Mouse (Mus musculus) CH12.LX (cell line): ENCODE data around the gene Ikzf1. TPM values are rescaled to one million over a fixed set of nuclear protein-coding genes. Genes with fewer than 3 reads are reported as not detected.

ENCODE experiments used
- DNase-seq: peaks from one replicate; pipeline ENCODE4 v3.0.0-alpha.2; 2013; ENCODE audit errors: extremely low read depth
- H3K27ac ChIP-seq: 2 replicates; pipeline ENCODE4 v1.5.1; 2012; ENCODE audit warnings: low read depth, mild to moderate bottlenecking, control low read depth, moderate library complexity; ENCODE audit not compliant: insufficient read depth
- H3K27me3 ChIP-seq: replicated peaks from 2 replicates; pipeline ENCODE3; 2012; ENCODE audit warnings: inconsistent platforms
- H3K36me3 ChIP-seq, 2 experiments: replicated peaks in 1 of 2; 2 replicates each; pipeline versions ENCODE3 to v1.6.1; 2012; ENCODE audit warnings: inconsistent platforms in 1 of 2, low read length in 1 of 2, mild to moderate bottlenecking in 1 of 2, mixed read lengths in 1 of 2, moderate library complexity in 1 of 2; ENCODE audit not compliant: control insufficient read depth in 1 of 2, insufficient read depth in 1 of 2
- H3K4me1 ChIP-seq, 2 experiments: 2 replicates each; pipeline ENCODE4 v1.6.1; 2012; ENCODE audit warnings: inconsistent platforms in 1 of 2, moderate library complexity in 1 of 2; ENCODE audit not compliant: insufficient read depth in 2 of 2, control insufficient read depth in 1 of 2
- H3K4me2 ChIP-seq: 2 replicates; pipeline ENCODE4 v1.6.1; 2012; ENCODE audit warnings: low read depth, mild to moderate bottlenecking, control low read depth; ENCODE audit not compliant: poor library complexity, insufficient read depth, severe bottlenecking
- H3K4me3 ChIP-seq, 3 experiments: fragments of 150-350 bp in 1 of 3; sonication (generic) in 1 of 3; replicated peaks in 1 of 3; 2 replicates each; pipeline versions ENCODE3 to v1.5.1; 2011 to 2012; ENCODE audit warnings: low read depth in 2 of 3, low read length in 2 of 3, mild to moderate bottlenecking in 2 of 3, moderate library complexity in 2 of 3, control low read depth in 1 of 3, improper control_type of control experiment in 1 of 3, inconsistent platforms in 1 of 3, mixed read lengths in 1 of 3; ENCODE audit not compliant: poor library complexity in 1 of 3
- H3K79me2 ChIP-seq: replicated peaks from 2 replicates; pipeline ENCODE4 v1.6.1; 2012; ENCODE audit warnings: mild to moderate bottlenecking, moderate library complexity; ENCODE audit not compliant: control insufficient read depth, poor library complexity, insufficient read depth, severe bottlenecking; ENCODE audit errors: extremely low read depth
- H3K9ac ChIP-seq: 2 replicates; pipeline ENCODE4 v1.6.1; 2012; ENCODE audit warnings: low read depth, mild to moderate bottlenecking, control low read depth, moderate library complexity; ENCODE audit not compliant: insufficient read depth
- H3K9me3 ChIP-seq: replicated peaks from 2 replicates; pipeline ENCODE3; 2012; ENCODE audit warnings: low read length, inconsistent platforms, mixed read lengths
- CHD2 ChIP-seq: IDR thresholded peaks from 2 replicates; pipeline ENCODE4 v1.6.1; 2011; ENCODE audit warnings: low read length, improper control_type of control experiment
- CTCF ChIP-seq, 2 experiments: IDR thresholded peaks in 1 of 2; conservative IDR thresholded peaks in 1 of 2; 2 replicates each; pipeline ENCODE4 v1.5.1; 2011 to 2012; ENCODE audit warnings: low read depth in 2 of 2, low read length in 2 of 2, improper control_type of control experiment in 1 of 2, inconsistent platforms in 1 of 2, mild to moderate bottlenecking in 1 of 2, moderate library complexity in 1 of 2
- E2F4 ChIP-seq: IDR thresholded peaks from 2 replicates; pipeline ENCODE4 v1.6.1; 2011; ENCODE audit warnings: low read depth, low read length, improper control_type of control experiment; ENCODE audit not compliant: insufficient replicate concordance
- ETS1 ChIP-seq: conservative IDR thresholded peaks from 2 replicates; pipeline ENCODE4 v1.6.1; 2012; ENCODE audit warnings: low read depth, mild to moderate bottlenecking, inconsistent platforms, low read length, improper control_type of control experiment, moderate library complexity
- MEF2A ChIP-seq: IDR thresholded peaks from 2 replicates; pipeline ENCODE4 v1.6.1; 2014; ENCODE audit warnings: low read depth, mild to moderate bottlenecking, inconsistent platforms, low read length, improper control_type of control experiment, borderline replicate concordance
- MXI1 ChIP-seq: IDR thresholded peaks from 2 replicates; pipeline ENCODE4 v1.6.1; 2011; ENCODE audit warnings: mild to moderate bottlenecking, low read depth, low read length, improper control_type of control experiment
- MYC ChIP-seq: IDR thresholded peaks from 2 replicates; pipeline ENCODE4 v1.6.1; 2011; ENCODE audit warnings: low read depth, mild to moderate bottlenecking, improper control_type of control experiment, low read length
- NRF1 ChIP-seq: IDR thresholded peaks from 2 replicates; pipeline ENCODE4 v1.6.1; 2014; ENCODE audit warnings: low read depth, mild to moderate bottlenecking, inconsistent platforms, low read length, improper control_type of control experiment, moderate library complexity
- POLR2A ChIP-seq: IDR thresholded peaks from 2 replicates; pipeline ENCODE4 v1.6.1; 2011; ENCODE audit warnings: low read depth, mild to moderate bottlenecking, improper control_type of control experiment, low read length
- RAD21 ChIP-seq: IDR thresholded peaks from 2 replicates; pipeline ENCODE4 v1.6.1; 2011; ENCODE audit warnings: low read depth, mild to moderate bottlenecking, low read length, improper control_type of control experiment, moderate library complexity
- SIN3A ChIP-seq: IDR thresholded peaks from 2 replicates; pipeline ENCODE4 v1.6.1; 2012; ENCODE audit warnings: low read length, improper control_type of control experiment, inconsistent platforms
- USF1 ChIP-seq: IDR thresholded peaks from 2 replicates; pipeline ENCODE4 v1.6.1; 2014; ENCODE audit warnings: low read depth, mild to moderate bottlenecking, inconsistent platforms, low read length, improper control_type of control experiment
- ZMIZ1 ChIP-seq: IDR thresholded peaks from 2 replicates; pipeline ENCODE4 v1.6.1; 2012; ENCODE audit warnings: low read depth, mild to moderate bottlenecking, inconsistent platforms, low read length, improper control_type of control experiment
- dilution Hi-C: fragments of 300-500 bp; cut with MboI; formaldehyde crosslinking; loops from 2 replicates; pipeline ENCODE4 v1.14.3; 2020; ENCODE audit warnings: low sequenced_read_pairs; ENCODE audit not compliant: extremely low pct_unique_long_range_greater_than_20kb, extremely low pct_ligation_motif_present
- in situ Hi-C: fragments of 300-500 bp; cut with MboI; formaldehyde crosslinking; loops from 3 replicates; pipeline ENCODE4 v1.14.3; 2019; ENCODE audit warnings: low sequenced_read_pairs, low pct_ligation_motif_present, low pct_unique_long_range_greater_than_20kb, mixed read lengths
- polyA plus RNA-seq: library from polyadenylated mRNA; unstranded; fragments of >175 nt; gene quantifications from 2 replicates; pipeline ENCODE4 v1.2.1, GENCODE M21; 2012; ENCODE audit warnings: low read depth; ENCODE audit not compliant: insufficient read length
- total RNA-seq, 2 experiments: library from RNA; depleted of rRNA; stranded (reverse); fragments of 300-350 nt in 1 of 2; fragments of >200 nt in 1 of 2; gene quantifications; 2 replicates each; pipeline ENCODE4 v1.2.3; 2012 to 2014

The Ikzf1 gene
- total and polyA plus RNA-seq, 3 experiments: 33.1 to 68.7 (median 51.2) TPM

- Histone ChIP-seq H3K36me3 (no peaks in the 10 kb centered on the region), H3K27ac (no peak overlapping the region), H3K27me3 (no peaks in the 10 kb centered on the region), H3K4me1 (peaks cover 11 to 28% of the 10 kb centered on the region in 2 experiments), H3K9ac (no peak overlapping the region), H3K9me3 (peaks cover 19% of the 10 kb centered on the region), H3K79me2 (no peaks in the 10 kb centered on the region), H3K4me3 (no peak overlapping the region), H3K4me2 (no peak overlapping the region)
- in situ Hi-C loops (loop anchor here (10.0 to 25.0 kb wide), 2 partner anchors 121 to 276 kb away; no protein-coding TSS in a partner anchor), dilution Hi-C loops (no loop called here)
- no peak for DNase-seq
- TF ChIP-seq E2F4: no peak
- TF ChIP-seq NRF1: no peak
- no peak for TF ChIP-seq POLR2A
- no peak for TF ChIP-seq USF1
- no peak for TF ChIP-seq MEF2A
- no peak for TF ChIP-seq ZMIZ1
Measured at GRCm38 (mm10) chr11:11685853-11686395, 1.1 kb downstream of the Ikzf1 start.

- H3K9ac ChIP-seq: no peak overlapping the region
- H3K79me2 ChIP-seq: peaks cover 5% of the 10 kb centered on the region
- H3K4me1 ChIP-seq: peaks cover 9 to 25% of the 10 kb centered on the region in 2 experiments
- no peaks in the 10 kb centered on the region for H3K36me3 ChIP-seq
- dilution Hi-C loops: no loop called here
- TF ChIP-seq E2F4 (no peak), POLR2A (no peak), CHD2 (no peak), RAD21 (no peak), SIN3A (no peak), MEF2A (no peak), MXI1 (no peak), CTCF (conservative IDR thresholded peaks at IDR 0.05 in 1 of 2, IDR thresholded peaks at IDR 0.05 in 1 of 2; ENCODE audit: low read depth in 2 of 2, low read length in 2 of 2) (no peak), MYC (no peak), ETS1 (no peak)
- TF ChIP-seq, all 38 proteins: peak for 0
- Histone ChIP-seq H3K9me3 (peaks cover 19% of the 10 kb centered on the region), H3K4me2 (no peak overlapping the region), H3K27ac (no peak overlapping the region), H3K4me3 (no peak overlapping the region), H3K27me3 (no peaks in the 10 kb centered on the region)
- no peak for DNase-seq
- in situ Hi-C loops: loop anchor here (10.0 to 25.0 kb wide), 2 partner anchors 122 to 276 kb away; no protein-coding TSS in a partner anchor
Measured at GRCm38 (mm10) chr11:11686569-11687051, 1.8 kb downstream of the Ikzf1 start.
